Mouse (Mus musculus) small intestine, adult 2 months (tissue): ENCODE data around the gene Ak9. TPM values are rescaled to one million over a fixed set of nuclear protein-coding genes. Genes with fewer than 3 reads are reported as not detected.

Source experiments
- H3K27ac ChIP-seq: fragments of 200-500 bp; 2 replicates; pipeline ENCODE4 v1.5.1; 2012; ENCODE audit warnings: low read depth, low read length, control low read depth, inconsistent platforms; ENCODE audit not compliant: insufficient read depth
- H3K27me3 ChIP-seq: fragments of 200-500 bp; 2 replicates; pipeline ENCODE4 v1.6.1; 2012; ENCODE audit warnings: mild to moderate bottlenecking, moderate library complexity, low read length, inconsistent platforms; ENCODE audit not compliant: control insufficient read depth, insufficient read depth
- H3K36me3 ChIP-seq: fragments of 200-500 bp; 2 replicates; pipeline ENCODE4 v1.6.1; 2012; ENCODE audit warnings: mild to moderate bottlenecking, low read length, control low read depth, inconsistent platforms; ENCODE audit not compliant: control insufficient read depth, insufficient read depth
- H3K4me1 ChIP-seq: fragments of 200-500 bp; 2 replicates; pipeline ENCODE4 v1.6.1; 2012; ENCODE audit warnings: low read length, inconsistent platforms, mixed read lengths; ENCODE audit not compliant: control insufficient read depth, insufficient read depth, insufficient read length
- H3K4me3 ChIP-seq: fragments of 200-500 bp; 2 replicates; pipeline ENCODE4 v1.5.1; 2012; ENCODE audit warnings: low read depth, mild to moderate bottlenecking, control low read depth, inconsistent platforms, low read length, moderate library complexity
- CTCF ChIP-seq: fragments of 200-500 bp; IDR thresholded peaks from 2 replicates; pipeline ENCODE4 v1.5.1; 2012; ENCODE audit warnings: low read depth, mild to moderate bottlenecking, control low read depth, inconsistent platforms, low read length, moderate library complexity, mixed read lengths; ENCODE audit not compliant: insufficient replicate concordance, insufficient read length; ENCODE audit errors: extremely low read depth
- POLR2A ChIP-seq: fragments of 200-500 bp; IDR thresholded peaks from 2 replicates; pipeline ENCODE4 v1.6.1; 2012; ENCODE audit warnings: low read depth, mild to moderate bottlenecking, control low read depth, inconsistent platforms, low read length, moderate library complexity
- WGBS: fragments of 180-500 bp; shearing (Covaris S2); methylation state at CpG from one replicate; pipeline ENCODE4 v1.1.7; 2018; 5-methylcytosine and 5-hydroxymethylcytosine counted together
- polyA plus RNA-seq: library from polyadenylated mRNA; depleted of rRNA; stranded (reverse); fragments of >200 nt; gene quantifications from 2 replicates; pipeline ENCODE4 v1.2.3, GENCODE M21; 2012

Gene Ak9
- polyA plus RNA-seq, 1 experiment, result not detected

DNA sequence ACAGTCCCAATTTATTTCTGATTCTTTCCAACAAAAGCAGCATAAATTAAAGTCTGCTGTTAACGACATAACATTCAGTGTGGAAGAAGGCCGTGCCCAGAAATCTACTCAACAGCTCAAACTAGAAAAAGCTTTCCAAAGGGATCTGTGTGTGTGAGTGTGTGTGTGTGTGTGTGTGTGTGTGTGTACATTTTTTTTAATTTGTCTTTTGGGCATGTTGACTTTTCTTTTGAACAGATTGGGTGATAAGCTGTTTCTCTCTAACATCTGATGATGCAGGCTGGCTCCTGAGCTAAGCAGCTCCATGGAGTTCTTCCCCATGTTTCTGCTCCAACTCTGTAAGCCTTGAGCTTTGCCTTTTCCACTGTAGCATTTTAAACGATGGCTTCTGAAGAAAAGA, 12.1 kb downstream of the Ak9 start:
- Histone ChIP-seq H3K4me3 (no peak overlapping the region), H3K27ac (no peak overlapping the region), H3K27me3 (no peaks in the 10 kb centered on the region), H3K4me1 (no peaks in the 10 kb centered on the region), H3K36me3 (no peaks in the 10 kb centered on the region)
- TF ChIP-seq POLR2A (no peak), CTCF (no peak)
- 80% methylated on average over 3 of the region's 3 CpGs for WGBS

DNA sequence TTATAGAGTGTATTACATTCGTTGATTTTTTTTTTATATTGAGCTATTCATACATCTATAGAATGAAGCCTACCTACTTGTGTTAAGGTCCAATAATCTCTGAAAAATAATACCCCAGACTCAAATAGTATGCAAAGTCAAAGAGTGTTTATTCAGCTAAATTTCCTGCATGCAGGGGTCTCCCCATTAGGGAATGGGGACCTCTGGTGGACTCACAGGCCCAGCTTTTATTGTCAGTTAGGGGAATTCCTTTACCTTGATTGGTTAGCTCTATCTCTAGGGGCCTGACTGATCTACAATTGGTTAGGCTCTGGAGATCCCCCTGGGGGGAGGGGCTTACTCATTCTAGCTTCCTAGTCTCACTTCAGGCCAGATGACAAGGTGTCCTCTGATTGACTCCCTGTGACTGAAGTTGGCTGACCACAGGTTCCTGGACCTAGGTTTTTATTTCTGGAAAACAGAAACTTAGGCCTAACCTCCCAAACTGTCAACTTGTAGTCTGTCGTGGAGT, 28.8 kb downstream of the Ak9 start:
- Histone ChIP-seq H3K27me3 (no peaks in the 10 kb centered on the region), H3K36me3 (no peaks in the 10 kb centered on the region), H3K4me1 (no peaks in the 10 kb centered on the region), H3K4me3 (no peak overlapping the region), H3K27ac (no peak overlapping the region)
- 78% methylated on average over 2 of the region's 2 CpGs for WGBS
- TF ChIP-seq CTCF, result no peak
- no peak for TF ChIP-seq POLR2A

DNA sequence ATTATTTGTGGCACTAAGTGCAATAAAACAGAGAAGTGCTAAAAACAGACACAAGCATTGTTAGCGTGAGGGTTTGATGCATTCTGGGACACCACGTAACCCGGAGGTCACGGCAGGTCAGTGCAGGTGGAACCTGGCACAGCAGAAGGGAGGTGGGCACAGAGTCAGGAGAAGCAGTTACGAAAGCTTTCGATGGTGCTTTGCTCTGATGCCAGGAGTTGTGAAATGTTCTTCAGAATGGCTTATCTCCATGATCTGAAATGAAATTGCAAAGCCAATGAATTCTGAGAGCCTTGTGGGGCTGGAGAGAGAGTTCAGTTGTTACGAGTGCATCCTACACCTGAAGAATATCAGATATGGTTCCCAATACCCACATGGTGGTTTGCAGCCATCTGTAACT, 37.6 kb downstream of the Ak9 start:
- WGBS, result 75% methylated on average over 7 of the region's 7 CpGs
- Histone ChIP-seq H3K27me3 (no peaks in the 10 kb centered on the region), H3K4me1 (no peaks in the 10 kb centered on the region), H3K4me3 (no peak overlapping the region), H3K27ac (no peak overlapping the region), H3K36me3 (no peaks in the 10 kb centered on the region)
- no peak for TF ChIP-seq POLR2A
- no peak for TF ChIP-seq CTCF

DNA sequence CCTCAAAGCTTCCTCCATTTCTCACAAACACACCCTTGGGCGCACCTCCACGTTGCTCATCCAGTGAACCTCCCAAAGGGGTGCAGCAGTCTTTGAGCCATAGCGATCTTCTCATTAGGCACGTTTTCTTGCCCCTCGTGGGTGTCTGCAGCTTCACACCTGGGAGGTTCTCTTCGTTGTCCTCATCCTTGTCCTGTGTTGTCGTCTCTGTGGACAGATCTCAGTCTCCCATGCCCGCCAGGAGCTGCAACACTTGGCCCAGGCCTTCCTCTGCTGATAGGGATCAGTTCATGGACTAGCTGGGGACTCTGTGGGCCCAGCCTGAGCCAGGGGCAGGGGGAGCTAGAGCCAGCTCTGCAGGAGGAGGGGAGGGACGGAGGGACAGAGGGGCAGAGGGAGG, 61.3 kb downstream of the Ak9 start:
- Histone ChIP-seq H3K27ac (no peak overlapping the region), H3K36me3 (no peaks in the 10 kb centered on the region), H3K27me3 (no peaks in the 10 kb centered on the region), H3K4me1 (no peaks in the 10 kb centered on the region), H3K4me3 (no peak overlapping the region)
- TF ChIP-seq CTCF (no peak), POLR2A (no peak)
- 83% methylated on average over 9 of the region's 9 CpGs for WGBS

DNA sequence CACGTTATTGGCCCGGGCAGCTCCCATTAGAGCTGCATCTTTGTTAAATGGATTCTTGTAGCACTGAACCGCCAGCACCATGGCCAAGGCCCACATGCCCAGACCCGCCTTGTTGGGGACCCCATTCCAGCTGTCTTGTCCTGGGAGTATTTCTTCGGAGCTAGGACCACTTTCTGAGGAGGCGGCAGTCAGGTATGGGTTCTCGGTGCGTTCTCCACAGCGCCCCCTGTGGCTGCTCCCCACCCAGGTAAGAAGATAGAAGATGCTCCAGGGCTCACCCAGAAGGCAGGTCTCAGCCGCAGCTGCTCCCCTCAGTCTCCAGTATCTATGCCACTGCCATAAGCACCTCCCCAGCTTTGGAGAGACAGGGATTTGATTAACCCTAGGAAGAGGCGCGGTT, 76.7 kb downstream of the Ak9 start:
- Histone ChIP-seq H3K27ac (no peak overlapping the region), H3K4me3 (no peak overlapping the region), H3K36me3 (no peaks in the 10 kb centered on the region), H3K27me3 (no peaks in the 10 kb centered on the region), H3K4me1 (no peaks in the 10 kb centered on the region)
- WGBS, result 71% methylated on average over 12 of the region's 12 CpGs
- TF ChIP-seq CTCF (no peak), POLR2A (no peak)

DNA sequence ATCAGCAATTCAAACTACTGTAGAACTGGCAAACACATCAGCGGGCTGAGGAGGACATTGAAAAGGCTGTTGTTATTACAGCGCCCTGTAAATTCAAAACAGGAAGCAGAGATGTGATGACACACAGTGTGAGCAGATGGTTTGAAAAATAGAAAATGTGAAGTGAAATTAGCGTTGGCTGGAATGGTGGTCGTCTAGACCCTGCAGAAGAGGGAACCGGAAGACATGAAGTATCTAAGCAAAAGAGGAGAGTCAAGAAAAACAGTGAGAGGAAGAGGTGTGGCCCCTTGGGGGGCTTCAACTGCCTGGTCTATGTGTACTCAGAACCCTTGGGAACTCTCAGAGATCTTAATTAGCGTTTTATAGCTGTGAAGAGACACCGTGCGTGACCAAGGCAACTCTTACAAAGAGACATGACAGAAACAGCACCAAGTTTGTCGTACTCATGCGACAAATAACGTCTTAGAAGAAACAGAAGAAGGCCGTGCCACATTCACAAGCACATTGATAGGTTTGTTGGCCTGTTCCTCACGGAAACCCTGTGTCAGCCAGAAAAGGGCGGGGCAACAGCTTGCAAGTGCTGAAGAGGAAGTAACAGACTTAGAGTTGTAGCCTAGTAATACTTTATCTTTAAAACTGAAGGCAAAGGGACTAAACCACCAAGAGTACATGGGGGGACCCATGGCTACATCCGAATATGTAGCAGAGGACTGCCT, 81.9 kb downstream of the Ak9 start:
- no peaks in the 10 kb centered on the region for H3K27me3 ChIP-seq
- H3K27ac ChIP-seq, result peak overlapping the region; percentile 50
- 57% methylated on average over 15 of the region's 15 CpGs for WGBS
- H3K36me3 ChIP-seq, result no peaks in the 10 kb centered on the region
- no peak for TF ChIP-seq CTCF
- no peak for TF ChIP-seq POLR2A
- no peak overlapping the region for H3K4me3 ChIP-seq
- H3K4me1 ChIP-seq, result no peaks in the 10 kb centered on the region

DNA sequence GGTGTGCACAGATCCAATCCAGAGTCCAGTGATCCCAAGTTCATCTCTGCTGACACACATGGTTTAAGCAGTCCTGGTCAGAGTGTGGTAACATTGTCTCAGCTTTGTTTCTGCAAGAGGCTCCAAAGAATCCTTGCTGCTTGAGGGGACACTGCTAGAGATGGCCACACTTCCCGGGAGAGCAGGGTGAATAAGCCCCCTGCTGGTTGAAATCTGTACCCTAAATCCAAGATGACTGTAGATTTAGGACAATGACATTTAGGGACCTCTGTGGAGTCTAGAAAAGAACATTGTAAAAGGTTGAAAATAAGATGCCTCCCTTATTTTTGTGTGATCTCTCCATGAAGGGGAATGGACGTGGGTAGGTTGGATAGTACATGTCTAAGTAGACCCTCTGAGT, 89.8 kb downstream of the Ak9 start:
- 43% methylated on average over 2 of the region's 2 CpGs for WGBS
- Histone ChIP-seq H3K4me1 (no peaks in the 10 kb centered on the region), H3K36me3 (no peaks in the 10 kb centered on the region), H3K4me3 (no peak overlapping the region), H3K27me3 (no peaks in the 10 kb centered on the region), H3K27ac (no peak overlapping the region)
- TF ChIP-seq CTCF (peak; percentile 21; the same call in 1 of the 2 replicates), POLR2A (no peak)
